Mouse (Mus musculus) hindbrain, embryonic 16.5 days (tissue): ENCODE data around the gene Trak1. TPM values are rescaled to one million over a fixed set of nuclear protein-coding genes. Genes with fewer than 3 reads are reported as not detected.

Source experiments
- ATAC-seq: fragments of 200-750 bp; cut with Nextera tagmentation; 2 replicates; pipeline ENCODE4 v1.8.0; 2017; ENCODE audit warnings: moderate TSS enrichment, moderate library complexity
- H3K27ac ChIP-seq: fragments of 300-500 bp; sonication (generic); 2 replicates; pipeline ENCODE4 v1.5.1; 2014; ENCODE audit warnings: low read depth, mild to moderate bottlenecking, control low read depth, low read length, moderate library complexity
- H3K27me3 ChIP-seq: fragments of 300-500 bp; sonication (generic); replicated peaks from 2 replicates; pipeline ENCODE4 v1.6.1; 2014; ENCODE audit warnings: low read length; ENCODE audit not compliant: control insufficient read depth, insufficient read depth
- H3K36me3 ChIP-seq: fragments of 300-500 bp; sonication (generic); 2 replicates; pipeline ENCODE4 v1.6.1; 2014; ENCODE audit warnings: mild to moderate bottlenecking, low read length, moderate library complexity, mixed read lengths; ENCODE audit not compliant: control insufficient read depth, insufficient read depth
- H3K4me1 ChIP-seq: fragments of 300-500 bp; sonication (generic); 2 replicates; pipeline ENCODE4 v1.6.1; 2014; ENCODE audit warnings: low read depth, low read length; ENCODE audit not compliant: control insufficient read depth, insufficient read depth
- H3K4me2 ChIP-seq: fragments of 300-500 bp; sonication (generic); 2 replicates; pipeline ENCODE4 v1.6.1; 2014; ENCODE audit warnings: mild to moderate bottlenecking, low read length, control low read depth, moderate library complexity
- H3K4me3 ChIP-seq: fragments of 300-500 bp; sonication (generic); 2 replicates; pipeline ENCODE4 v1.5.1; 2014; ENCODE audit warnings: mild to moderate bottlenecking, low read length, control low read depth, moderate library complexity
- H3K9ac ChIP-seq: fragments of 300-500 bp; sonication (generic); 2 replicates; pipeline ENCODE4 v1.6.1; 2014; ENCODE audit warnings: low read depth, mild to moderate bottlenecking, control low read depth, low read length, moderate library complexity
- H3K9me3 ChIP-seq: fragments of 300-500 bp; sonication (generic); 2 replicates; pipeline ENCODE4 v1.6.1; 2014; ENCODE audit warnings: mild to moderate bottlenecking, low read length, moderate library complexity; ENCODE audit not compliant: control insufficient read depth
- WGBS: fragments of 180-500 bp; shearing (Covaris S2); extraction: QIAGEN DNeasy Blood & Tissue Kit; methylation state at CpG from one replicate; pipeline ENCODE4 v1.1.7; 2014; 5-methylcytosine and 5-hydroxymethylcytosine counted together
- polyA plus RNA-seq: library from polyadenylated mRNA; unstranded; fragments of >200 nt; fragmentation: Nextera tagmentation; extraction: Ambion mirVana; gene quantifications from 2 replicates; pipeline ENCODE4 v1.2.1, GENCODE M21; 2015

The Trak1 gene
- polyA plus RNA-seq, 1 experiment from 2014 or later = 57.8 TPM

DNA sequence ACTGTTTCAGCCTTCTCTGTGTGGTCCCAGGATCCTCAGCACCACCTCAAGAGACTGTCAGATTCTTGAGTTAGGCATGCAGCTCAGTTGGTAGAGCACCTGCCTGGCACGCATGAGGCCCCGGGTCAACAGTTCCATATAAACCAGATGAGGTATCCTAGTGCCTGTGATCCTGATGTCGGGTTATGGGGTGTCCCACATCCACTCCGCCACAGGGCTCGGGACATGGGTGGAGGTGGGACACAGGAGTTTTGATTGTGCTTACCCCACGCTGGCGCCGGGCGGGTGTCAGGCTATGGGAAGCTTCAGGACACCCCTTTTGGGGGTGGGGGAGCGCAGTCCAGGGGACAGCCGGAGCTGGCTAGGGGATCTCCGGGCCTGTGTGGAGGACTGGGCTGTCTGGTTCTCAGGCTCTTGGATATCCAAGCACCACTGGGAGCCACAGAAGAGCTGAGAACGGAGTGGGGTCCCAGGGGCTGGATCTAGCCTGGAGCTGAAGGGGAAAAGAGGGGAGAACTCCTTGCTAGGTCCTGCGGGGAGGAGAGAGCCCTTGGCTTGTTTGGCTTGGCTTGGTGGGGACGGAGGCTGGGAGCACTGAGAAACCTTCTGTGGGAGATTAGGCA is 39.1 kb downstream of the Trak1 start:
- no peak overlapping the region for H3K9ac ChIP-seq
- H3K4me1 ChIP-seq = peaks cover 33% of the 10 kb centered on the region
- H3K4me3 ChIP-seq = no peak overlapping the region
- no peaks in the 10 kb centered on the region for H3K27me3 ChIP-seq
- no peak for ATAC-seq
- peak overlapping the region; percentile 17; the same call in 1 of the 2 replicates for H3K27ac ChIP-seq
- H3K9me3 ChIP-seq = no peaks in the 10 kb centered on the region
- WGBS = 92% methylated on average over 15 of the region's 15 CpGs
- H3K36me3 ChIP-seq = no peaks in the 10 kb centered on the region; the same call in 1 of the 2 replicates
- H3K4me2 ChIP-seq = no peak overlapping the region

DNA sequence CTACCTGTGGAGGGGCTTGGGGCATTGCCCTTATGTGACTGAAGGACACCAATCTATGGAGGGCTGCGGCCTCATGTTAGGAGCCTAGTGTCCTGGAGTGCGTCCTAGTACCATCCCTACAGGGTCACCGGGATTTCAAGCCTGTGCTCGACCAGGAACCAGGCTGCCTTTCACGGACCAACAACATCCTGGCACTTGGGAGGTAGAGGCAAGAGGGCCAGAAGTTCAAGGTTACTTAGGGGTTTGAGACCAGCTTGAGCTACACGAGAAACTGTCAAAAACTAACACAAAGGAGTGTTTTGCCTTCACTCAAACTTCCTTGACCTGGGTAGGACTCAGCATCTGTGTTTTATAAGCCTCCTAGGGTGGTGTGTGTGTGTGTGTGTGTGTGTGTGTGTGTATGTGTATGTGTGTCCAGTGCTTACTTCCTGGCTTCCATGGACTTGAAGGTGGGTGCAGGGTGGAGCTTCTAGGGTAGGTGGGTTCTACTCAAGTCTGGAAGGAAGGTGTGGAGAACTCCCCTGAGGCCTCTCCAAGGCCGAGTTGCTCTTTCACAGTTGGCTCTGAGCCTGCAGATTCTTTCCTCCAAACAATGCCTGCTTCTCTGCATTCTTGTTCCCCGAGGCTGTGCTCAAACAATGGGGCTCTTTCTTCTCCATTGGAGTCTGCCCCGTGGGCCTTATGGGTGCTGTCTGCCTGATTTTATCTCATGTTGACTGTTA is 40.1 kb downstream of the Trak1 start:
- peaks cover 23% of the 10 kb centered on the region for H3K4me1 ChIP-seq
- no peaks in the 10 kb centered on the region for H3K27me3 ChIP-seq
- H3K4me2 ChIP-seq = no peak overlapping the region
- 48% methylated on average over 9 of the region's 9 CpGs for WGBS
- no peak for ATAC-seq
- no peaks in the 10 kb centered on the region for H3K9me3 ChIP-seq
- H3K4me3 ChIP-seq = no peak overlapping the region
- H3K36me3 ChIP-seq = no peaks in the 10 kb centered on the region; the same call in 1 of the 2 replicates
- no peak overlapping the region for H3K9ac ChIP-seq
- peak overlapping the region; percentile 50 for H3K27ac ChIP-seq

DNA sequence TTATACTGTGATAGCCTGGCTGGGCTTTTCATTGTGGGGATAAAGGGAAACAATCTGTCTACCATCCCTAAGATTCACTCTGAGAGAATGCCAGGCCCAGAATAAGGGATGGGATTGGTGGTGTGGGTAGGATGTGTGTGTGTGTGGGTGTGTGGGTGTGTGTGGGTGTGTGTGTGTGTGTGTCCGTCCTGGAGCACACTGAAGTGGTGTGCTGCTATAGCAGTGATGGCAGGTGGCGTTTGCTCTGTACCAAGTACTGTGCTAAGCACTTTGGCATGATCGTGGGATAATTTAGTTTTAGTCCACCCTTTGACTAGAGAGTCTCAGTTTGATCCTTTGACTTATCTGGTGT is 40.6 kb downstream of the Trak1 start:
- ATAC-seq = no peak
- no peaks in the 10 kb centered on the region; the same call in 1 of the 2 replicates for H3K36me3 ChIP-seq
- WGBS = 72% methylated on average over 3 of the region's 3 CpGs
- no peak overlapping the region for H3K9ac ChIP-seq
- H3K9me3 ChIP-seq = no peaks in the 10 kb centered on the region
- peaks cover 22% of the 10 kb centered on the region for H3K4me1 ChIP-seq
- H3K27me3 ChIP-seq = no peaks in the 10 kb centered on the region
- peak overlapping the region; percentile 50 for H3K27ac ChIP-seq
- H3K4me3 ChIP-seq = no peak overlapping the region
- no peak overlapping the region for H3K4me2 ChIP-seq

DNA sequence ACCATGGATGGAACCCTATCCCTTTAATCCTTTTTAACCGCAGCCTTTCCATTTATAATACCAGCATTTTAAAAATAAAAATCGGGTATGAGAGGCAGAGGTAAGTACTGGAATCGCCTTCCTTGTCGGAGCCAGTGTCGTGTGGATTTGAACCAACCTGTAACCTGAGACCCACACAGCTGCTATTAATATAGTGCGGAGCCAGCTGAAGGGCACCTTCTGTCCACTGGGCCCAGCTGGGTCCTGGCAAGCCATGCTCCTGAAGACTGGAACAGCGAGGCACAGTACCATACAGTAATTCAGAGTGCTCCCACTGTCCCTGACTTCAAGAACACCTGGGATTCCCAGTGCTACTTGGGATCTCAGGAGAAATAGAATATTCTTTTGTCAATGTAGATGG is 44.5 kb downstream of the Trak1 start:
- Histone ChIP-seq H3K4me1 (peaks cover 5% of the 10 kb centered on the region), H3K9ac (no peak overlapping the region), H3K4me2 (no peak overlapping the region), H3K36me3 (no peaks in the 10 kb centered on the region; the same call in 1 of the 2 replicates), H3K27ac (no peak overlapping the region), H3K9me3 (no peaks in the 10 kb centered on the region), H3K27me3 (no peaks in the 10 kb centered on the region), H3K4me3 (no peak overlapping the region)
- no peak for ATAC-seq
- 82% methylated on average over 7 of the region's 7 CpGs for WGBS

DNA sequence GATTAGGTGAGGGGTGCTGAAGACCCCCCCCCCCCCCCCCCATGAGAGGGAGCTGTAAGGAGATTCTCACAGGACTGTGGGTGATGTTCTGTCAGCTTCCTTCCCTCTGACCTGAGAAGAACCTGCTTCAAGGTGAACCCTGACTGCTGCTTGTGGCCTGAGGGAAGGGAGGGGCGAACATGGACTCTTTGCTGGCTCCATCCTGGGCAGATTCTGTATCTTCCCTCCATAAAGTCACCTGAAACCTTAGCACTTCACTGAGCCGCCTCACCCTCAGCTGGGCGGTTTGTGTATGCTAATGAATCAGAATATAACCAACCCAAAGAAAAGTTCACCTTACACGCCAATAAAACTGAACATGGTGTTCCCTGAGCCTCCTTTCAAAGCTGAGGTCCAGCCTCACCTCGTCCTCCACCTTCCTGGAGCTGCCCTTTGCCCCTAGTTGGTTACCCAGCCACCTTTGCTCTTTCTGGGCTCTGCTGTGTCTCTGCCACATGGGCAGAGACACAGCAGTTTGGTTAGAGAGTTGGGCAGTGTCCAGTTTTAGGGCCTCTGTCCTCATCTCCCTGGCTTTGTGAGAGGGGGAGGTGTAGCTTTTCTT is 45.3 kb downstream of the Trak1 start:
- Histone ChIP-seq H3K27ac (no peak overlapping the region), H3K4me2 (no peak overlapping the region), H3K9ac (no peak overlapping the region), H3K9me3 (no peaks in the 10 kb centered on the region), H3K27me3 (no peaks in the 10 kb centered on the region), H3K4me1 (peaks cover 4% of the 10 kb centered on the region), H3K36me3 (no peaks in the 10 kb centered on the region; the same call in 1 of the 2 replicates), H3K4me3 (no peak overlapping the region)
- WGBS = 92% methylated on average over 5 of the region's 5 CpGs
- no peak for ATAC-seq

DNA sequence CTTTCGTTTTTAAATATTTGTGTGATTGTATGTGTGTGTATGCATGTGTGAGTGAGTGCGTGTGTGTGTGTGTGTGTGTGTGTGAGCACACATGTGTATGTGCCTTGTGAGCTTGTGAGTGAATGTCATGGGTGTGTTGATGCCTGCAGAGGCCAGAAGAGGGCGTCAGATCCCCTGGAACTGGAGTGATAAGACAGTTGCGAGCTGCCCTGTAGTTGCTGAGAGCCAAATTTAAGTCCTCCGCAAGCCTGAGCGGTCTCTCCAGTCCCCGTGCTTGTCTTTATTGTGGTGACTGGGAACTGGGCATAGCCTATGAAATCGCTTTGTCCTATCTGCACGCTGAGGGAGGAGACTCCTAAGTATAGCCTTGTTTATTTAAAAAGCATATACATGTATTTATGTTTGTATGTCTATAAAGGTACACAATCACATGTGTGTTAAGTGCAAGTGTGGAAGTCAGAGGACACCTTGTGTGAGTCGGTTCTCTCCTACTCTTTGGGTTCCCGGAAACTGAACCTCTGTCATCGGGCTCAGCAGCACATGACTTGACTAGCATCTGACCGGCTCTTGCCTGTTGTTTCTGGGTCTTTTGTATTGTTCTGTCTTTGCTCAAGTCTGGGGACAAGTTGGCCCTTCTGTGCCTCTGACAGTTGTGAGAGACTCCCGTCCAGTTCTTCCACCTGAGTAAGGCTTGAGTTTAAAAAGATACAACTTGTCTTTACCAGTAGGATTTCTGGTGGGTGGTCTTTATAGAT is 46.0 kb downstream of the Trak1 start:
- Histone ChIP-seq H3K27ac (no peak overlapping the region), H3K4me3 (no peak overlapping the region), H3K9me3 (no peaks in the 10 kb centered on the region), H3K27me3 (no peaks in the 10 kb centered on the region), H3K9ac (no peak overlapping the region), H3K36me3 (no peaks in the 10 kb centered on the region; the same call in 1 of the 2 replicates), H3K4me1 (peaks cover 9% of the 10 kb centered on the region), H3K4me2 (no peak overlapping the region)
- no peak for ATAC-seq
- 81% methylated on average over 14 of the region's 14 CpGs for WGBS

DNA sequence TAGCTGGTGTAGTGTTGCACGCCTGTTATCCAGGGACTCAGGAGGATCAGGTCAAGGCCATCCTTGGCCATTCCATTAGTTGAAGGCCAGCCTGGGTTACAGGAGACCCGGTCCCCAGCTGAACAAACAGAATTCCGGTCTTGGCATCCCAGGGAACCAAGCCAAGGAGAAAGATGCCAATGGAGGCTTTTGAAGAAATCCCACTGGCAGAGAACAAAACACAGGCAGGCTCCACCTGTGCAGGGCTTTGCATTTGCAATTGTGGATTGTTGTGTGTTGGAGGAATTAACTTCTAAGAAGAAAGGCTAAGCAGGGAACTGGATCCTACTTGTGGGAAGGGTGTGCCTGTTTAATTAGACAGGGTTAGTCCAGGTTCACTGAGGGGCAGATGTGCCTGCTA is 47.0 kb downstream of the Trak1 start:
- 41% methylated on average over 3 of the region's 3 CpGs for WGBS
- Histone ChIP-seq H3K9ac (peak overlapping the region; percentile 20; the same call in 1 of the 2 replicates), H3K36me3 (no peaks in the 10 kb centered on the region; the same call in 1 of the 2 replicates), H3K27me3 (no peaks in the 10 kb centered on the region), H3K4me3 (no peak overlapping the region), H3K4me1 (peaks cover 14% of the 10 kb centered on the region), H3K27ac (no peak overlapping the region), H3K9me3 (no peaks in the 10 kb centered on the region), H3K4me2 (no peak overlapping the region)
- no peak for ATAC-seq

DNA sequence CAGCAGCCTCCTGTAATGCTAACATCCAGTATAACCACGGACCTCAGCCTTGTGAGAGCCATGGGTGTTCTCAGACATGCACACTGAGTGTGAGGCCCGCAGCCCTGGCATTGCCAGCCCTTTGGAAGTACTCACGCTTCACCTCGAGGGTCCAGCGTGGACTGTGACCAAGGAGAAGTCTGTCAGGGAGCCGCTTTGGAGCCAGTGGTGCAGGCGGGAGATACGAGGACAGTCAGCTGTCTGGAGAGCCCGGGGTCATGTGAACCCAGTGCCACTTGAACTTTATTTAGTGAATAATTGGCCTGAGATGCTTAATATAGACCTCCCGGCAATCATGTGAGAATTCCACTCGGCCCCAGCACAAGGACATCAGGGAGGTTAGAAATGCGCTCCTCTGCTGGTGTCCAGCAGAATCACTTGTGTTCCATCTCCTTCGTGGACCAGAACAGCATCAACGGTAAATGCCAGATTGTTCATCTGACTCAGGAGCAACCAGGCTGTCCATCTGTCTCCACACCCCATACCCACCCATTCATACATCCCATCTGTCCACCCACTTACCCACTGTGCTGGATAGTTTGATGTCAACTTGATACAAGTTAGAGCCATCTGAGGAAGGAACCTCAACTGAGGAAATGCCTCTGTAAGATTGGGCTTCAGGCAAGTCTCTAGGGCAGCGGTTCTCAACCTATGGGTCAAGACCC is 48.3 kb downstream of the Trak1 start:
- no peak for ATAC-seq
- 87% methylated on average over 15 of the region's 15 CpGs for WGBS
- Histone ChIP-seq H3K9me3 (no peaks in the 10 kb centered on the region), H3K27ac (no peak overlapping the region), H3K4me1 (peaks cover 16% of the 10 kb centered on the region), H3K4me3 (no peak overlapping the region), H3K9ac (no peak overlapping the region), H3K27me3 (no peaks in the 10 kb centered on the region), H3K36me3 (no peaks in the 10 kb centered on the region), H3K4me2 (no peak overlapping the region)
